Mouse (Mus musculus): ENCODE data around the gene Eef1a2. TPM values are rescaled to one million over a fixed set of nuclear protein-coding genes. Genes with fewer than 3 reads are reported as not detected.
A peak's percentile ranks its signal among the peaks of the same experiment; 100 is the strongest.
"Not testable (repeated sequence)": the region's sequence is repeated elsewhere in the genome, so short reads cannot be mapped to it uniquely, and the experiment has no call there.

Eef1a2 gene
- 6.4 and 6.7 TPM in 2 replicates for polyA plus RNA-seq (2015; fragmentation: Nextera tagmentation; extraction: Ambion mirVana)

DNA sequence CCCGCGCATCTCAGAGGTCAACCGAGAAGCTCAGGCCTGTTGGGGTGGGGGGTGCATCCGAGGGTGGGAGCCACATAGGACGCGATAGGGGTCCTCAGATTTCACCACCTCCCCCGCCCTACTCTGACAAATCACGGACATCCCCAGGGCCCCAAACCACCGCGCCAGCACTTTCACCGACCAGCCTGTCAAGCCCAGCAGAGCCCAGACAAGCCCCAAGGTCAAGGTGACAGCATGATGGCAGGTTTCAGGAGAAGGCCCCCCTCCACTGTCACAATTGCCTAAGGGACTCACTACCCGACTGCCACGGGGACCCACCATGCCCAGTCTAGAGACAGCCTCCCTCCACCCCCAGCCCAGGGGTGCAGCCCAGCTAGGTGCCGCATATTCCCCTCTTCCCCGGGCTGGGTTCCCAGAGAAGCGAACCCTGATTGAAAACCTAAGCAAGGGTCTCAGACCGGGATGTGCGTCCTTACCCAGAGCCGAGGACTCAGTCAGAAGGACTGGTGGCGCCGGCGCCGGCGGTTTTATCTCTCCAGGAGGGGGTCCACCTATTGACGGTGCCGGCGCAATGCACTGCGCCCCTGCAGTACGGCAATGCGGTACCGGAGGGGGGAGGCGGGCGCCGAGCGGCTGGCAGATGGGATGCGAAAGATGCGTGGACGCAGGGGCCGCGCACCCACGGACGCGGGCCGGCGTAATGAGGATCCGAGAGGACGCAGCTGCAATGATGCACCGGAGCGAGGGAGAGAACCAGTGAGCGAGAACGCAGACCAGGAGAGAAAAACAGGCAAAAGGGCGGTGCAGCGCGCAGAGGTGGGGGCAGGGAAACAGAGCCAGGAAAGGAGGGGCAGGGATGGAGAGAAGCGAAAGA, at the start of gene Eef1a2:
Gene Eef1a2 (minus strand): TSS at position 767 of the 874 bp plus-strand sequence.
- H3K27me3 ChIP-seq: peaks cover 40% of the 10 kb centered on the region
- peak within 1 kb of the TSS; percentile 91 for H3K27ac ChIP-seq
- peak; percentile 83 for ATAC-seq (ENCODE audit: low FRiP score)
- peak within 1 kb of the TSS; percentile 81 for H3K9ac ChIP-seq
- H3K36me3 ChIP-seq: peaks cover 13% of the 10 kb centered on the region
- peak within 1 kb of the TSS; percentile 75 for H3K4me2 ChIP-seq
- peak within 1 kb of the TSS; percentile 52 for H3K4me3 ChIP-seq
- H3K4me1 ChIP-seq (replicated peaks): peaks cover 56% of the 10 kb centered on the region
- H3K9me3 ChIP-seq: no peaks in the 10 kb centered on the region
- WGBS: 4% methylated on average over 55 of the region's 55 CpGs

DNA sequence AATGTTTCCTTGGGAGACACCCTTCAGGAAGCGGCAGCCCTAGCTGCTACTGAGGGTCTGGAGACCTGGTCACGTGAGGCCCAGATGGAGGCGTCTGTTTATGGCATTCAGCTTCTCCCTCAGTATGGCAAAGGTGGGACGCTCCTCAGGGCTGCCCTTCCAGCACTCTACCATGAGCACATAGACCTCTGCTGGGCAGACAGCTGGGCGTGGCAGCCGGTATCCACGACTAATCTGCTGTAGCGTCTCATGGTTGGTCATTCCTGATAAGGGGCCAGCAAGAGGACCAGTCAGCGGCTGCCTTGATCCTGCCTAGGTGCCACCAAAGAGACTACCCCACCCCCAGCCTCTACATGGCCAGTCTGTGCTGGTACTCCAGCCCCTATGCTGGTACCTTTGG, 49.3 kb upstream of the Eef1a2 start:
- ATAC-seq (ENCODE audit: low FRiP score): no peak

DNA sequence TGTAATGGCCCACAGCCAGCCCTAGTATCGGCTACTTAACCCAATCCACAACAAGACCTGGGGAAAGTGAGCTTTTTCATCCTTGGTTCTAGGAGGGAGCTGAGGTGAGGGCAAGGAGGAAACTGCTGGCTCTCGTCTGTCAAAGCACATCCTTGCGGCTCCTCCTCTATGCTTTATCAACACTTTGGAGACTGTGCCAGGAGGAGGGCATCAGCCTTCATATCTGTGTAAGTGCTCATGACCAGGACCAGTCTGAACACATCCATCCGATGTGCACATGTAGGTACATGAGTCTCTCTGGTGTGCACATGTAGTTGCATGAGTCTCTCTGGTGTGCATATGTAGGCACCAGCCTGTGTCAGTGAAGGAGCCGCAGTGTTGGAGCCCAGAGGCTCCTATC, 48.9 kb upstream of the Eef1a2 start:
- Histone ChIP-seq H3K4me3 (no peak overlapping the region), H3K9me3 (no peaks in the 10 kb centered on the region), H3K4me2 (no peak overlapping the region), H3K27ac (no peak overlapping the region), H3K9ac (no peak overlapping the region), H3K36me3 (no peaks in the 10 kb centered on the region), H3K27me3 (peaks cover 11% of the 10 kb centered on the region), H3K4me1 (replicated peaks) (no peaks in the 10 kb centered on the region)
- ATAC-seq (ENCODE audit: low FRiP score): no peak
- WGBS: 93% methylated on average over 5 of the region's 5 CpGs

More for the DNA sequence above, 49.3 kb upstream of the Eef1a2 start:
- H3K9me3 ChIP-seq: no peaks in the 10 kb centered on the region
- H3K27ac ChIP-seq: no peak overlapping the region
- peaks cover 14% of the 10 kb centered on the region for H3K27me3 ChIP-seq
- 87% methylated on average over 9 of the region's 9 CpGs for whole genome bisulfite sequencing
- no peak overlapping the region for H3K9ac ChIP-seq
- no peaks in the 10 kb centered on the region for H3K36me3 ChIP-seq
- no peak overlapping the region for H3K4me2 ChIP-seq
- H3K4me3 ChIP-seq: no peak overlapping the region
- no peaks in the 10 kb centered on the region for H3K4me1 ChIP-seq (replicated peaks)

DNA sequence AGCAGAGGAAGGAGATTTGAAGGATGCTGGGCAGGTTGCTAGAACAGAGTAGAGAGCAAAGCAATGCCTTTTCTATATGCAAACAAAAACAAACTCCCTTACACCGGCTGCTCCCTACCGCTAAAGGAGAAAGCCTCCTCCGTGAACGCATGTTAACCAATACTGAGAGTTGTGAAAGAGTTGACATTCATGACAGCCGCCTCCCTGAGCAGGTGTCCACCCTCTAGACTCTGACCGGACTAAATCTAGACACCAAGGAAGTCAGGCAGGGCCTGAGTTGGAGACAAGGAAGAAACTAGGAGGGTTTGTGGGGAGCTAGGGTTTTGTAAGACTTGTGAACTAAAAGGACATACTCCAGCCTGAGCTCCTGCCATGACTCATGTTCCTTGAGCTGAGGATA, 46.1 kb upstream of the Eef1a2 start:
- Histone ChIP-seq H3K4me1 (replicated peaks) (no peaks in the 10 kb centered on the region), H3K27me3 (0 out of 2 replicates have a peak, but pooled peaks cover 4% of the 10 kb centered on the region), H3K4me2 (no peak overlapping the region), H3K27ac (no peak overlapping the region), H3K4me3 (no peak overlapping the region), H3K9me3 (no peaks in the 10 kb centered on the region), H3K36me3 (no peaks in the 10 kb centered on the region), H3K9ac (no peak overlapping the region)
- 85% methylated on average over 6 of the region's 6 CpGs for WGBS
- no peak for ATAC-seq (ENCODE audit: low FRiP score)

DNA sequence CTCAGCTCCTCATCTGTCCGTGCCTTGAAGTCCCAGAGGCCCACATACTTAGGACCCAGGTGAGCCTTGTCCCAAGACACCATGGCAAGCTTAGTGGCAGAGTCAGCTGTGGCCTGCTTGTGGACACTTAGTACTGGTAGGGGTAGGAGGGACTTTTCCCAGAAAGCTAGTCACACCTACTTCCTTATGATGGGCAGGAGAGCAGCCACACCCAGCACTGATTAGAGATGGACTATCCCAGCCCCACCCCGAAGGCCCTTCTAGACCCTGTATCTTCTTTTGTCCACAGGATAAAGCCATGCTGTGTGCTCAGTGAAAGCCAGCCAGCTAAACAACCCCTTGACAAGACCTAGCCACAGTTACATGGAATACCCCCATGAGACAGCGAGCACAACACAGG, 45.6 kb upstream of the Eef1a2 start, which contains the start of gene Ptk6:
Gene Ptk6 (minus strand): TSS at position 368 of the 400 bp plus-strand sequence.
- WGBS: 87% methylated on average over 3 of the region's 3 CpGs
- ATAC-seq (ENCODE audit: low FRiP score): no peak
- H3K4me2 ChIP-seq: no peak within 1 kb of the TSS

DNA sequence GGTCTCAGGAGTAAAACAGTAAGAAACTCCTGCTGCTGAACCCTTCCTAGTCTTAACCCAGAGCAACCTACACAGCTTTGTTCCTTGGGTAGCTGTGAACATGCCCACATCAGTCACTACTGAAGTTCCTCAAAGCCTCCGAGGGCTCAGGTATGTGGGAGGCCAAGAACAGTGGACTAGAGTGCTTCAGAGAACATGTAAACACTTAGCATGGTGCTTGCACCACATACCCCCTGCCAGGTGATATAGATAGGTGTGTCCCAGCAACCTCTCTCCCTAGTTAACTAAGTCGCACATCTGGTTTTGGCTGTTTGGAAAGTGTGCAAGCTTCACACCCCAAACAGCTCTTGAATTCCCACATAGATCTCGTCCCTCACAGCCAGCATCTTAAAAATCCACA, 44.8 kb upstream of the Eef1a2 start:
- ATAC-seq (ENCODE audit: low FRiP score): no peak
- H3K36me3 ChIP-seq: no peaks in the 10 kb centered on the region
- H3K9ac ChIP-seq: no peak overlapping the region
- 85% methylated on average over 3 of the region's 3 CpGs for WGBS
- no peaks in the 10 kb centered on the region for H3K9me3 ChIP-seq
- H3K27me3 ChIP-seq: 0 out of 2 replicates have a peak, but pooled peaks cover 4% of the 10 kb centered on the region
- no peak overlapping the region for H3K27ac ChIP-seq
- H3K4me3 ChIP-seq: no peak overlapping the region
- H3K4me1 ChIP-seq (replicated peaks): no peaks in the 10 kb centered on the region
- H3K4me2 ChIP-seq: no peak overlapping the region

More for the DNA sequence above, 45.6 kb upstream of the Eef1a2 start, which contains the start of gene Ptk6:
- H3K9ac ChIP-seq: no peak within 1 kb of the TSS
- H3K4me1 ChIP-seq (replicated peaks): no peaks in the 10 kb centered on the region
- H3K9me3 ChIP-seq: no peaks in the 10 kb centered on the region
- no peak within 1 kb of the TSS for H3K27ac ChIP-seq
- H3K36me3 ChIP-seq: no peaks in the 10 kb centered on the region
- H3K4me3 ChIP-seq: no peak within 1 kb of the TSS
- 0 out of 2 replicates have a peak, but pooled peaks cover 4% of the 10 kb centered on the region for H3K27me3 ChIP-seq

DNA sequence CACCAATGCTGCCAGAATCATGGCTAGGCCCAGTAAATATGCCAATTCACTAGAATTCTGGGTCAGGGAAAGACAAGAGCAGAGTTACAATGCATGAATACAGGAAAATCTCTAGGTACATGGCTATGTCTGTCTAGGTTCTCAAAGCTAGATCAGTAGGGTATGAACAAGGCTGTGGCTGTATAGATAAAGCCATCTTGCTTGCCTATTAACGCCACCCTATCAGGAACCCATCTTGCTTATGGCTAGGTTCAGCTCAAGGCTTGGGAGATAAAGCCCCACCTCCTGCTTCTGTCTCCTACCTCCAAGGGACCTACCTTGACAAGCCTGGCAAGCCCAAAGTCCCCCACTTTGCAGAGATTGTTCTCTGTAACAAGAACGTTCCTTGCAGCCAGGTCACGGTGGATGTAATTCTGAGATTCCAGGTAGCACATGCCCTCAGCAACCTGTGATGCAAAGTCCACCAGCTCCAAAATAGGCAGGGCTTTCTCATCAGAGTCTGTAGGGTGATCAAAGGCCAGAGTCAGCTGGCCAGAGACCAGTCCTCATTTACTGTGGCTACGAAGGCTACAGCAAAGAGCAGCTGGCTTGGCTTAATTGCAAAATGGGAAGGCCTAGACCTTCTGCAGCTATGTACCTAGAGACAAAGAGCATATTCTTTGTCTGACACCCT, 40.0 kb upstream of the Eef1a2 start:
- H3K36me3 ChIP-seq: no peaks in the 10 kb centered on the region
- 0 out of 2 replicates have a peak, but pooled peaks cover 4% of the 10 kb centered on the region for H3K27me3 ChIP-seq
- WGBS: 93% methylated on average over 4 of the region's 4 CpGs
- no peaks in the 10 kb centered on the region for H3K4me1 ChIP-seq (replicated peaks)
- no peak overlapping the region for H3K4me2 ChIP-seq
- no peaks in the 10 kb centered on the region for H3K9me3 ChIP-seq
- no peak overlapping the region for H3K4me3 ChIP-seq
- no peak for ATAC-seq (ENCODE audit: low FRiP score)
- no peak overlapping the region for H3K9ac ChIP-seq
- H3K27ac ChIP-seq: no peak overlapping the region

DNA sequence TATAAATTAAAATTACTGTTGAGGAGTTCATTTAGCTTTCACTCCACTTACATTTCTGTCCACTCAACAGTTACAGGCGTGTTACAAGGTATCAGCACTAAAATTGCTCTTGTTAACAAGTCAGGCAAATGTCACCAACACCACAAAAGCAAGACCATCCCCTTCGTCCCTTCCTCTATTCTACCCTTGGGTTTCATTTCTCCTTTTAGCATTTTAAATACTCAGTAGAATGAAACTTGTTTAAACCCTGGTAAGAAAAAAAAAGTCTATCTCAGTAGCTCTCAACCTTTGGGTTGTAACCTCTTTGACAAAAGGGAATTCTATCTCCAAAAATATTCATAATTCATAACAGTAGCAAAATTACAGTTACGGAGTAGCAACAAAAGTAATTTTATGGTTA, 36.2 kb upstream of the Eef1a2 start:
- H3K27ac ChIP-seq: no peak overlapping the region
- no peak overlapping the region for H3K9ac ChIP-seq
- H3K9me3 ChIP-seq: no peaks in the 10 kb centered on the region
- H3K27me3 ChIP-seq: no peaks in the 10 kb centered on the region
- H3K4me1 ChIP-seq (replicated peaks): peaks cover 10% of the 10 kb centered on the region
- H3K4me3 ChIP-seq: no peak overlapping the region
- peaks cover 13% of the 10 kb centered on the region for H3K36me3 ChIP-seq
- no peak for ATAC-seq (ENCODE audit: low FRiP score)
- H3K4me2 ChIP-seq: no peak overlapping the region
- 84% methylated on average over 3 of the region's 3 CpGs for WGBS

DNA sequence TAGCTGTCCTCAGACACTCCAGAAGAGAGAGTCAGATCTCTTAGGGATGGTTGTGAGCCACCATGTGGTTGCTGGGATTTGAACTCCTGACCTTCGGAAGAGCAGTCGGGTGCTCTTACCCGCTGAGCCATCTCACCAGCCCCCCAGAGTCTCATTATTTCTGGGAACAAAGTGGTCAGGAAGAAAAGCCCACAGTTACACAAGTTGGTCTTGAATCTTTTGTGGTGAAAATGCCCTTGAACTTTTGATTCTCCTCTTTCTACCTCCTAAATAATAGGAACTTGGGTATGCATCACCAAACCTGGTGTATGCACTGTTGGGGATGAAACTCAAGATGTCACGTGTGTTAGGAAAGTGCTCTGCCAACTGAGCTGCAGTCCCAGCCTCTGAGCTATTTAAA, 35.1 kb upstream of the Eef1a2 start:
- WGBS: 57% methylated on average over 4 of the region's 4 CpGs
- no peaks in the 10 kb centered on the region for H3K9me3 ChIP-seq

DNA sequence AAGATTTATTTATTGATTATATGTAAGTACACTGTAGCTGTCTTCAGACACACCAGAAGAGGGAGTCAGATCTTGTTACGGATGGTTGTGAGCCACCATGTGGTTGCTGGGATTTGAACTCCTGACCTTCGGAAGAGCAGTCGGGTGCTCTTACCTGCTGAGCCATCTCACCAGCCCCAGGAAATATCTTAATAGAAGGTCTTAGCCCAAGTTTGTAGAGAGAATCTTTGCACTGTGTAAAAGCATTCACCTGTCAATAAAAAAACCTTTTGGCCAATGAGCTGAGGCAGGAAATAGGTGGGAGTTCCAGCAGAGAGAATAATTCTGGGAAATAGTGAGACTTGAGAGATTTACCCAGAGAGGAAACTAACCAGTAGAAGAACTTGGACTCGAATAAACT, 34.6 kb upstream of the Eef1a2 start:
- WGBS: 74% methylated on average over 4 of the region's 4 CpGs
- not testable (repeated sequence) for H3K9me3 ChIP-seq; H3K27me3 ChIP-seq; H3K4me2 ChIP-seq; ATAC-seq (ENCODE audit: low FRiP score); H3K27ac ChIP-seq; H3K4me3 ChIP-seq; H3K9ac ChIP-seq
- H3K4me1 ChIP-seq (replicated peaks): peaks cover 13% of the 10 kb centered on the region
- H3K36me3 ChIP-seq: peaks cover 13% of the 10 kb centered on the region

More for the DNA sequence above, 35.1 kb upstream of the Eef1a2 start:
- H3K27me3 ChIP-seq: no peaks in the 10 kb centered on the region
- H3K36me3 ChIP-seq: peaks cover 13% of the 10 kb centered on the region
- H3K4me2 ChIP-seq: no peak overlapping the region
- H3K9ac ChIP-seq: no peak overlapping the region
- no peak overlapping the region for H3K4me3 ChIP-seq
- ATAC-seq (ENCODE audit: low FRiP score): no peak
- H3K4me1 ChIP-seq (replicated peaks): peaks cover 12% of the 10 kb centered on the region
- no peak overlapping the region for H3K27ac ChIP-seq

DNA sequence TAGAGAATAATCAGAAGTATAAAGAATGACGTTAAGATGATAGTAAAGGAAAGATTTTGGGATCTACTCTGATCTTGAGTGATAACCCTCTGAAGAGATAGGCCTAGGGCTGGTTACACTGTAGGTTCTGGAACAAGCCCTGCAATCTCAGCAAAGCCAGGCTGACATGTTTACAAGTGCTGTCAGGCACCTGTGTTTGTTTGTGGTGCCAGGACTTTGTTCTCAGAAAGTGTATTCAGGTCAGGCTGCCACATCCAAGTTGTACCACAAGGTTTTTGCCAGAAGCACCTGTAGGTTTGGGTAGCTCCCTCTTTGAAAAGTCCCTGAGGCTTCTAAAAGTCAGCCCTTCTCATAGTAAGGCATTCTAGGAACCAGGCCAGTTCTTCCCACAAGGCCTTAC, 32.5 kb upstream of the Eef1a2 start:
- Histone ChIP-seq H3K27ac (no peak overlapping the region), H3K4me3 (no peak overlapping the region), H3K4me2 (no peak overlapping the region), H3K9ac (no peak overlapping the region), H3K9me3 (no peaks in the 10 kb centered on the region), H3K4me1 (replicated peaks) (peaks cover 20% of the 10 kb centered on the region), H3K27me3 (no peaks in the 10 kb centered on the region), H3K36me3 (peaks cover 13% of the 10 kb centered on the region)
- ATAC-seq (ENCODE audit: low FRiP score): no peak
- WGBS: 97% methylated on average over 1 of the region's 1 CpGs

DNA sequence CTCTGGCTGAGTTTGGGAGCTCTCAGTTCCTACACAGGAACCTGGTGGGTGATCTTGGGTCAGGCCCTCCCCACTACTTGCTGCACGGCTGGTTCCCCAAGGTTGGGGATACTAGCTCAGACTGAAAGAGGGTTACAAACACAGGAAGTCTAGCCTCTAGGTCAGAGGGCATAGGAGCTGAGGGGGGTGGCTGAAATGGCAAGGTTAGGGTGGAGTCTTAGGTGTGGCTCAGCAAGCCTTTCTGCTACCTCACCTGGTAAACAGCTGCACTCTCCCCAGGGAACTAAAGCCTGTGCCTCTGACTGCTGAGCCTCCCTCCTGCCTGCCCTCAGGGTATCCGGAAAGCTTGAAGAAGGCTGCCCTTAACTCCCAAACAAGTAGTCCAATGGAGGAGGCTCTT, 31.9 kb upstream of the Eef1a2 start:
- Histone ChIP-seq H3K4me3 (peak overlapping the region; percentile 62), H3K27ac (peak overlapping the region; percentile 96), H3K4me1 (replicated peaks) (peaks cover 20% of the 10 kb centered on the region), H3K27me3 (no peaks in the 10 kb centered on the region), H3K36me3 (peaks cover 13% of the 10 kb centered on the region), H3K9me3 (no peaks in the 10 kb centered on the region), H3K4me2 (peak overlapping the region; percentile 68), H3K9ac (peak overlapping the region; percentile 98)
- 83% methylated on average over 2 of the region's 2 CpGs for WGBS
- no peak for ATAC-seq (ENCODE audit: low FRiP score)

Data from hindbrain, embryonic 13.5 days (tissue).